Mouse (Mus musculus) spleen, adult 2 months (tissue): ENCODE data around the gene Tenm4.

ENCODE experiments used
- CTCF ChIP-seq: fragments of 200-500 bp; IDR thresholded peaks from 2 replicates; pipeline ENCODE4 v1.5.1; 2011; ENCODE audit warnings: mild to moderate bottlenecking, inconsistent platforms; ENCODE audit not compliant: insufficient read depth, insufficient read length, insufficient replicate concordance; ENCODE audit errors: extremely low read depth
- POLR2A ChIP-seq: fragments of 200-500 bp; IDR thresholded peaks from 2 replicates; pipeline ENCODE4 v1.6.1; 2011; ENCODE audit warnings: low read depth, low read length, inconsistent platforms

DNA sequence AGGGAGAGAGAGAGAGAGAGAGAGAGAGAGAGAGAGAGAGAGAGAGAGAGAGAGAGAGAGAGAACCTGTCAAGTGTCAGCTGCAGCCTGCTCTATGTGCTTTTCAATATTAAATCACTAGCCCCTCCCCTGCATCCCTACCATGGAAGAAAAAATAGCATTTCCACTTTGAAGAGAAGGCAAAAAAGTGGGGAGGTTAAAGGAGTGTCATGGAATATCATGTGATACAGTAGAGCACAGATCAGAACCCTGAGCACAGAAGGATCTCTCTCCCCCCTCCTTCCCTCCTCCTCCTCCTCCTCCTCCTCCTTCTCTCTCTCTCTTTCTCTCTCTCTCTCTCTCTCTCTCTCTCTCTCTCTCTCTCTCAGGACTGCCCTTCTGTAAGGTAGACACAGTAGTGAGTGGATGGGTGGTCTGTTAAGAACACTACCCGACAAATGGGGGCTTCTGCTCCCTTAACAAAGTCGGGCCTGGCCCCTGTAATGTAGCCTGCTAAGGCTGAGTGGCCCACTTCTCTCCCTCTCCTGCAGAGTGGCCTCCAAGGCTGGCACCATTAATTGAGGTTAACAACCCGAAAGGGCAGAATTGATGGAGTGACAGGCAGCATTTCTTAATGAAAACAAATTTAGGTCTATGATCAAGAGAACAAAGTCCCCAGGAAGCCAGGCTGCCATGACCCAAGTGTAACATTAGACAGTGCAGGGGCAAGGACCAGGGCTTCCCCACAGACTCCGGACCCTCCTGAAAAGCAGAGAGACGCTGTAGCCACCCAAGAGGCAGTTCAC, 361.1 kb downstream of the Tenm4 start:
- TF ChIP-seq POLR2A = no peak
- TF ChIP-seq CTCF = no peak
